21 mouse cellular contexts compared by ENCODE assay signal in genomic region chr7:50756409-50756808, GRCm38 (mm10).
"Had no signal": no experiment of that assay in that cellular context is flagged by ENCODE, and none has a peak within 500 bp of the region (broad histone marks: within the 10 kb centered on the region; RNA-seq: fewer than 3 reads in every experiment).

No protein-coding gene starts in this region.

- DNase-seq: kidney, adult 8-10 months; kidney, postnatal 10 days; kidney, postnatal 36 days; layer of hippocampus, postnatal 36 days; liver; lung, adult 18-20 months; retina, postnatal 1 day; right cerebral cortex, postnatal 25 days; spleen, adult 18-20 months; thymus, postnatal 25 days had no signal

- H3K4me2 ChIP-seq: kidney, embryonic 15.5 days; limb, embryonic 13.5 days; liver, embryonic 12.5 days; liver, embryonic 15.5 days; midbrain, embryonic 13.5 days; neural tube, embryonic 13.5 days; stomach, embryonic 15.5 days had no signal

- H3K27ac ChIP-seq: kidney, embryonic 15.5 days; left cerebral cortex, adult 2 months; limb, embryonic 10.5 days; limb, embryonic 13.5 days; liver, embryonic 12.5 days; liver, embryonic 15.5 days; macrophage; midbrain, embryonic 13.5 days; neural tube, embryonic 13.5 days; stomach, embryonic 15.5 days had no signal

- ATAC-seq: liver, embryonic 12.5 days; midbrain, embryonic 13.5 days had no signal

- H3K27me3 ChIP-seq: kidney, embryonic 15.5 days; limb, embryonic 13.5 days; liver, embryonic 12.5 days; liver, embryonic 15.5 days; midbrain, embryonic 13.5 days; neural tube, embryonic 13.5 days; stomach, embryonic 15.5 days had no signal

- H3K9me3 ChIP-seq: kidney, embryonic 15.5 days; limb, embryonic 10.5 days; limb, embryonic 13.5 days; liver, embryonic 12.5 days; liver, embryonic 15.5 days; midbrain, embryonic 13.5 days; neural tube, embryonic 13.5 days; stomach, embryonic 15.5 days had no signal

- H3K36me3 ChIP-seq: kidney, embryonic 15.5 days; limb, embryonic 10.5 days; limb, embryonic 13.5 days; liver, embryonic 12.5 days; liver, embryonic 15.5 days; midbrain, embryonic 13.5 days; neural tube, embryonic 13.5 days; stomach, embryonic 15.5 days had no signal

- H3K9ac ChIP-seq: kidney, embryonic 15.5 days; limb, embryonic 13.5 days; liver, embryonic 12.5 days; liver, embryonic 15.5 days; midbrain, embryonic 13.5 days; neural tube, embryonic 13.5 days; stomach, embryonic 15.5 days had no signal

- H3K4me3 ChIP-seq: kidney, embryonic 15.5 days; left cerebral cortex, adult 2 months; limb, embryonic 10.5 days; limb, embryonic 13.5 days; liver, embryonic 12.5 days; liver, embryonic 15.5 days; midbrain, embryonic 13.5 days; myocyte; neural tube, embryonic 13.5 days; stomach, embryonic 15.5 days had no signal

- H3K4me1 ChIP-seq: kidney, embryonic 15.5 days; limb, embryonic 10.5 days; limb, embryonic 13.5 days; liver, embryonic 12.5 days; liver, embryonic 15.5 days; midbrain, embryonic 13.5 days; neural tube, embryonic 13.5 days; stomach, embryonic 15.5 days had no signal
